Mouse (Mus musculus) cerebellum, adult 2 months (tissue): ENCODE data around the gene Glmp. TPM values are rescaled to one million over a fixed set of nuclear protein-coding genes. Genes with fewer than 3 reads are reported as not detected.
"Not testable (repeated sequence)": the region's sequence is repeated elsewhere in the genome, so short reads cannot be mapped to it uniquely, and the experiment has no call there.

Experiments used
- DNase-seq, 2 experiments: peaks; one replicate each; pipeline ENCODE4 v3.0.0; 2021
- H3K27ac ChIP-seq: fragments of 200-500 bp; 2 replicates; pipeline ENCODE4 v1.5.1; 2012; ENCODE audit warnings: low read length, control low read depth, inconsistent platforms; ENCODE audit not compliant: insufficient read depth
- H3K27me3 ChIP-seq: fragments of 200-500 bp; 2 replicates; pipeline ENCODE4 v1.6.1; 2012; ENCODE audit warnings: inconsistent platforms, mild to moderate bottlenecking, low read length, moderate library complexity; ENCODE audit not compliant: control insufficient read depth, insufficient read depth
- H3K4me1 ChIP-seq: fragments of 200-500 bp; 2 replicates; pipeline ENCODE4 v1.6.1; 2011; ENCODE audit warnings: low read length; ENCODE audit not compliant: control insufficient read depth, insufficient read depth
- H3K4me3 ChIP-seq: fragments of 200-500 bp; replicated peaks from 2 replicates; pipeline ENCODE3; 2011; ENCODE audit warnings: mild to moderate bottlenecking, low read depth, low read length, control low read depth; ENCODE audit not compliant: insufficient read depth
- CTCF ChIP-seq: fragments of 200-500 bp; IDR thresholded peaks from 2 replicates; pipeline ENCODE4 v1.5.1; 2011; ENCODE audit warnings: low read depth, mild to moderate bottlenecking, control low read depth, low read length, moderate library complexity, borderline replicate concordance; ENCODE audit not compliant: insufficient read depth
- POLR2A ChIP-seq: fragments of 200-500 bp; IDR thresholded peaks from 2 replicates; pipeline ENCODE4 v1.6.1; 2011; ENCODE audit warnings: low read length, control low read depth, borderline replicate concordance; ENCODE audit not compliant: insufficient read depth
- WGBS: fragments of 180-500 bp; shearing (Covaris S2); methylation state at CpG from one replicate; pipeline ENCODE4 v1.1.7; 2018; 5-methylcytosine and 5-hydroxymethylcytosine counted together
- polyA plus RNA-seq: library from polyadenylated mRNA; depleted of rRNA; stranded (reverse); fragments of >200 nt; gene quantifications from 2 replicates; pipeline ENCODE4 v1.2.3, GENCODE M21; 2012

Gene Glmp
- polyA plus RNA-seq, 1 experiment, result 109 TPM

GRCm38 (mm10) chr3:88363700-88364099, 38.9 kb downstream of the Glmp start:
- TF ChIP-seq POLR2A (no peak), CTCF (no peak)
- Histone ChIP-seq H3K4me3 (no peak overlapping the region), H3K27ac (peak overlapping the region; percentile 40), H3K27me3 (no peaks in the 10 kb centered on the region), H3K4me1 (no peaks in the 10 kb centered on the region)
- 39% methylated on average over 4 of the region's 4 CpGs for WGBS
- peak in 1 of 2 experiments; percentile 57 for DNase-seq

GRCm38 (mm10) chr3:88364337-88364736, 39.5 kb downstream of the Glmp start, which contains the start of gene Paqr6:
Paqr6 (plus strand) TSS chr3:88364584.
- WGBS, result 5% methylated on average over 16 of the region's 16 CpGs
- DNase-seq, result peak; percentile 43 to 47
- Histone ChIP-seq H3K4me3 (peak within 1 kb of the TSS; percentile 13), H3K4me1 (no peaks in the 10 kb centered on the region), H3K27me3 (no peaks in the 10 kb centered on the region), H3K27ac (peak within 1 kb of the TSS; percentile 40)
- TF ChIP-seq CTCF (no peak), POLR2A (no peak)

- Histone ChIP-seq H3K27ac (no peak overlapping the region), H3K27me3 (no peaks in the 10 kb centered on the region), H3K4me3 (no peak overlapping the region), H3K4me1 (no peaks in the 10 kb centered on the region)
- no peak for DNase-seq
- 39% methylated on average over 34 of the region's 34 CpGs for WGBS
- no peak for TF ChIP-seq POLR2A
- TF ChIP-seq CTCF, result no peak
These were observed 41.0 kb downstream of the Glmp start for GRCm38 (mm10) chr3:88365705-88366361.

DNA sequence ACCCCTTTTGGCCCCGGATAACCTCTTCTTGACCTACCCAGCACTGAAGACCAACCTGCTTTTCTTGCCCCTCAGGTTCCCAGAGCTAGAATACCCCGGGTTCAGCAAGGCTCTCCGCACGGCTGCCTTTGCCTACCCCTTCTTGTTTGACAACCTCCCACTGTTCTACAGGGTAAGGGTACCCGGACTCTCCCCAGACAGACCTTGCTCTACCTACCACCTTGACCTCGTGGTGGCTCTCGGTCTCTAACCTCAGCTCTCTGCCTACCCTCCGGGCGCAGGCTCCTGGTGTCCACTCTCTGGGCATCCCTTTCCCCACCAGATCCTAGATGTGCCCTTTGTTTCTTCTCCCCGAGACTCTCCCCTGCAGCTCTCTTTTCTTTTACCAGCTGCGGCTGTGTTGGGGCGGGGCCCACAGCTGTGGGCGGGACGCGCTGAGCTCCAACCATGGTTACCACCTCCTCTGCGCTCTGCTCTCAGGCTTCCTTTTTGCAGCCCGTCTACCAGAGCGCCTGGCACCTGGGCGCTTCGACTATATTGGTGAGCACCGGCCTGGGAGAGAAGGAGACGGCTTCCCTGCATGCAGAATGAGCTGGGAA, 42.1 kb downstream of the Glmp start:
- H3K4me1 ChIP-seq, H3K27ac ChIP-seq, H3K27me3 ChIP-seq, DNase-seq, H3K4me3 ChIP-seq: not testable (repeated sequence)
- WGBS, result 9% methylated on average over 19 of the region's 22 CpGs

DNA sequence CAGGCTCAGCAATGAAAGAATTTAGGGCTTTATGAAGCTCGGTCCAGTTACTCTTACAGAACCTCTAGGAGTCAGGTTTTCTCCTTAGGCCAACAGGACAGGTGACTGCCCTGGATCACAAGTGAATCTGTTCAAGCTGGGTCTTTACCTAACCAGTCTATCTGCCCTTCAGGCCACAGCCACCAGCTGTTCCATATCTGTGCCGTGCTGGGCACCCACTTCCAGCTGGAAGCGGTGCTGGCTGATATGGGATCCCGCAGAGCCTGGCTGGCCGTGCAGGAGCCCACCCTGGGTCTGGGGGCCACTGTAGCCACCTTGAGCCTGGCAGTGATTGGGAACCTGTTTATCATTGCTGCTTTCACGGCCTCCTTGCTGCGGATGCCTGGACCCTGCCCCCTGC, 42.7 kb downstream of the Glmp start:
- not testable (repeated sequence) for H3K4me1 ChIP-seq, H3K27me3 ChIP-seq, DNase-seq, H3K27ac ChIP-seq, H3K4me3 ChIP-seq
- WGBS, result 64% methylated on average over 4 of the region's 7 CpGs

GRCm38 (mm10) chr3:88368511-88368910, 43.7 kb downstream of the Glmp start:
- not testable (repeated sequence) for H3K27me3 ChIP-seq, DNase-seq, H3K4me3 ChIP-seq, H3K4me1 ChIP-seq, H3K27ac ChIP-seq
- WGBS, result 69% methylated on average over 7 of the region's 7 CpGs

DNA sequence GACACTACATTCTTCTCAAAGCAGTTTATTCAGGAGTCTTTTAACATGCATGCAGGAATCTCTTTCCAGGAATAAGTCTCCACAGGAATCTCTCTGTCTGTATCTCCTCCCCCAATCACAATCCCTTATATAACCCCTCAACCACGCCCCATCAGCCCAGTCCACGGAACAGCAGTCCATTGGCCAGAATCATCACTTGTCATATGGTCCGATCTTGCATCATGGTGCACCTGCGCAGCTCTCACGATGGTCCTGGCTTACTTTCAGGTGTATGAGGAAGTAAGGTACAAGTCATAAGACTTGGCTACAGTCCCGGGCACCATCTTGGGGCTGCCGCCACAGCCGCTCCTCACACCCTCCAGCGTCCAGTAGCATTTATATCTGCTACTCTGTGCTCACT, 47.8 kb downstream of the Glmp start, which contains the start of gene Bglap3:
Gene Bglap3 (minus strand): TSS at position 101 of the 400 bp plus-strand sequence.
- H3K27ac ChIP-seq, H3K27me3 ChIP-seq, H3K4me3 ChIP-seq, DNase-seq, H3K4me1 ChIP-seq: not testable (repeated sequence)
- 86% methylated on average over 9 of the region's 9 CpGs for WGBS

GRCm38 (mm10) chr3:88375750-88376626, 51.2 kb downstream of the Glmp start:
- H3K4me3 ChIP-seq, H3K27ac ChIP-seq: not testable (repeated sequence)
- WGBS, result 24% methylated on average over 19 of the region's 19 CpGs

DNA sequence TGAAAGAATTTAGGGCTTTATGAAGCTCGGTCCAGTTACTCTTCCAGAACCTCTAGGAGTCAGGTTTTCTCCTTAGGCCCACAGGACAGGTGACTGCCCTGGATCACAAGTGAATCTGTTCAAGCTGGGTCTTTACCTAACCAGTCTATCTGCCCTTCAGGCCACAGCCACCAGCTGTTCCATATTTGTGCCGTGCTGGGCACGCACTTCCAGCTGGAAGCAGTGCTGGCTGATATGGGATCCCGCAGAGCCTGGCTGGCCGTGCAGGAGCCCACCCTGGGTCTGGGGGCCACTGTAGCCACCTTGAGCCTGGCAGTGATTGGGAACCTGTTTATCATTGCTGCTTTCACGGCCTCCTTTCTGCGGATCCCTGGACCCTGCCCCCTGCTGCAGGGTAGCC, 51.8 kb downstream of the Glmp start:
- not testable (repeated sequence) for H3K27me3 ChIP-seq, H3K27ac ChIP-seq, H3K4me1 ChIP-seq, DNase-seq, H3K4me3 ChIP-seq
- WGBS, result 38% methylated on average over 7 of the region's 7 CpGs

More at GRCm38 (mm10) chr3:88375750-88376626, 51.2 kb downstream of the Glmp start:
- DNase-seq, H3K27me3 ChIP-seq, H3K4me1 ChIP-seq: not testable (repeated sequence)

GRCm38 (mm10) chr3:88378599-88378998, 53.8 kb downstream of the Glmp start, which contains the start of gene Bglap2:
Bglap2 (minus strand) TSS chr3:88378699.
- WGBS, result 76% methylated on average over 5 of the region's 5 CpGs
- DNase-seq, H3K27ac ChIP-seq, H3K27me3 ChIP-seq, H3K4me1 ChIP-seq, H3K4me3 ChIP-seq: not testable (repeated sequence)
